Mouse (Mus musculus) liver, embryonic 13.5 days (tissue): Measurements from ENCODE around the gene Abcc1. TPM values are rescaled to one million over a fixed set of nuclear protein-coding genes. Genes with fewer than 3 reads are reported as not detected.

Experiments
- ATAC-seq: fragments of 200-750 bp; cut with Nextera tagmentation; 2 replicates; pipeline ENCODE4 v1.8.0; 2017; ENCODE audit warnings: low read depth, mild to moderate bottlenecking, moderate number of reproducible peaks, moderate library complexity
- DNase-seq: peaks from one replicate; pipeline ENCODE4 v3.0.0; 2022
- H3K27ac ChIP-seq: fragments of 300-500 bp; sonication (generic); 2 replicates; pipeline ENCODE4 v1.5.1; 2015; ENCODE audit warnings: moderate library complexity, mild to moderate bottlenecking, inconsistent platforms
- H3K27me3 ChIP-seq: fragments of 300-500 bp; sonication (generic); 2 replicates; pipeline ENCODE4 v1.6.1; 2015; ENCODE audit warnings: mild to moderate bottlenecking, inconsistent platforms
- H3K36me3 ChIP-seq: fragments of 300-500 bp; sonication (generic); 2 replicates; pipeline ENCODE4 v1.6.1; 2015; ENCODE audit warnings: mild to moderate bottlenecking, inconsistent platforms
- H3K4me1 ChIP-seq: fragments of 300-500 bp; sonication (generic); replicated peaks from 2 replicates; pipeline ENCODE4 v1.6.1; 2015; ENCODE audit warnings: inconsistent platforms
- H3K4me2 ChIP-seq: fragments of 300-500 bp; sonication (generic); 2 replicates; pipeline ENCODE4 v1.6.1; 2015; ENCODE audit warnings: inconsistent platforms, mild to moderate bottlenecking, moderate library complexity
- H3K4me3 ChIP-seq: fragments of 300-500 bp; sonication (generic); replicated peaks from 2 replicates; pipeline ENCODE4 v1.5.1; 2015; ENCODE audit warnings: mild to moderate bottlenecking, inconsistent platforms
- H3K9ac ChIP-seq: fragments of 300-500 bp; sonication (generic); 2 replicates; pipeline ENCODE4 v1.6.1; 2015; ENCODE audit warnings: mild to moderate bottlenecking, inconsistent platforms
- H3K9me3 ChIP-seq: fragments of 300-500 bp; sonication (generic); replicated peaks from 2 replicates; pipeline ENCODE4 v1.6.1; 2016; ENCODE audit warnings: inconsistent platforms
- WGBS: fragments of 180-500 bp; shearing (Covaris S2); methylation state at CpG from one replicate; pipeline ENCODE4 v1.1.7; 2015; ENCODE audit not compliant: insufficient replicate concordance; 5-methylcytosine and 5-hydroxymethylcytosine counted together
- polyA plus RNA-seq: library from polyadenylated mRNA; unstranded; fragments of >200 nt; fragmentation: Nextera tagmentation; extraction: Ambion mirVana; gene quantifications from 2 replicates; pipeline ENCODE4 v1.2.1, GENCODE M21; 2015

Gene Abcc1
- polyA plus RNA-seq, 1 experiment from 2014 or later, result 3.3 TPM

GRCm38 (mm10) chr16:14415206-14415605, 53.8 kb downstream of the Abcc1 start:
- ATAC-seq (no peak), DNase-seq (no peak)
- WGBS, result 79% methylated on average over 9 of the region's 9 CpGs
- Histone ChIP-seq H3K4me3 (no peak overlapping the region), H3K9me3 (no peaks in the 10 kb centered on the region), H3K27ac (no peak overlapping the region), H3K4me1 (no peaks in the 10 kb centered on the region), H3K27me3 (no peaks in the 10 kb centered on the region), H3K9ac (no peak overlapping the region), H3K36me3 (peaks cover 21% of the 10 kb centered on the region), H3K4me2 (no peak overlapping the region)

- no peaks in the 10 kb centered on the region for H3K4me1 ChIP-seq
- peaks cover 14% of the 10 kb centered on the region; the same call in 1 of the 2 replicates for H3K36me3 ChIP-seq
- H3K4me3 ChIP-seq, result no peak overlapping the region
- ATAC-seq, result no peak
- H3K4me2 ChIP-seq, result no peak overlapping the region
- H3K9me3 ChIP-seq, result no peaks in the 10 kb centered on the region
- H3K9ac ChIP-seq, result no peak overlapping the region
- no peak for DNase-seq
- 67% methylated on average over 5 of the region's 5 CpGs for WGBS
- H3K27me3 ChIP-seq, result no peaks in the 10 kb centered on the region
- no peak overlapping the region for H3K27ac ChIP-seq
These were observed 55.7 kb downstream of the Abcc1 start for GRCm38 (mm10) chr16:14416957-14417618.

GRCm38 (mm10) chr16:14420496-14421132, 59.3 kb downstream of the Abcc1 start:
- 0 out of 2 replicates have a peak, but pooled peaks cover 3% of the 10 kb centered on the region for H3K36me3 ChIP-seq
- H3K27me3 ChIP-seq, result no peaks in the 10 kb centered on the region
- ATAC-seq (no peak), DNase-seq (no peak)
- no peaks in the 10 kb centered on the region for H3K9me3 ChIP-seq
- H3K4me1 ChIP-seq, result no peaks in the 10 kb centered on the region
- WGBS, result 73% methylated on average over 5 of the region's 5 CpGs
- no peak overlapping the region for H3K9ac ChIP-seq
- H3K4me2 ChIP-seq, result no peak overlapping the region
- H3K27ac ChIP-seq, result no peak overlapping the region
- H3K4me3 ChIP-seq, result no peak overlapping the region

- ATAC-seq (no peak), DNase-seq (no peak)
- H3K9ac ChIP-seq, result no peak overlapping the region
- H3K4me1 ChIP-seq, result no peaks in the 10 kb centered on the region
- 80% methylated on average over 3 of the region's 3 CpGs for WGBS
- no peak overlapping the region for H3K27ac ChIP-seq
- no peak overlapping the region for H3K4me3 ChIP-seq
- H3K9me3 ChIP-seq, result no peaks in the 10 kb centered on the region
- H3K36me3 ChIP-seq, result 0 out of 2 replicates have a peak, but pooled peaks cover 3% of the 10 kb centered on the region
- no peaks in the 10 kb centered on the region for H3K27me3 ChIP-seq
- no peak overlapping the region for H3K4me2 ChIP-seq
These were observed 60.7 kb downstream of the Abcc1 start for GRCm38 (mm10) chr16:14422081-14422480.

- no peak overlapping the region for H3K4me3 ChIP-seq
- H3K9ac ChIP-seq, result no peak overlapping the region
- ATAC-seq (no peak), DNase-seq (no peak)
- WGBS, result 73% methylated on average over 6 of the region's 6 CpGs
- H3K9me3 ChIP-seq, result no peaks in the 10 kb centered on the region
- no peaks in the 10 kb centered on the region for H3K27me3 ChIP-seq
- H3K4me1 ChIP-seq, result no peaks in the 10 kb centered on the region
- H3K27ac ChIP-seq, result no peak overlapping the region
- H3K36me3 ChIP-seq, result no peaks in the 10 kb centered on the region
- H3K4me2 ChIP-seq, result no peak overlapping the region
These were observed 68.0 kb downstream of the Abcc1 start for GRCm38 (mm10) chr16:14429371-14429770.

GRCm38 (mm10) chr16:14432996-14433395, 71.6 kb downstream of the Abcc1 start:
- WGBS, result 78% methylated on average over 5 of the region's 5 CpGs
- Histone ChIP-seq H3K9ac (no peak overlapping the region), H3K4me1 (no peaks in the 10 kb centered on the region), H3K9me3 (no peaks in the 10 kb centered on the region), H3K27ac (no peak overlapping the region), H3K4me3 (no peak overlapping the region), H3K4me2 (no peak overlapping the region), H3K36me3 (peaks cover 5% of the 10 kb centered on the region), H3K27me3 (no peaks in the 10 kb centered on the region)
- DNase-seq (no peak), ATAC-seq (no peak)

GRCm38 (mm10) chr16:14435526-14435925, 74.2 kb downstream of the Abcc1 start:
- Histone ChIP-seq H3K4me3 (no peak overlapping the region), H3K4me1 (no peaks in the 10 kb centered on the region), H3K27me3 (no peaks in the 10 kb centered on the region), H3K4me2 (no peak overlapping the region), H3K36me3 (peaks cover 5% of the 10 kb centered on the region), H3K9me3 (no peaks in the 10 kb centered on the region), H3K9ac (no peak overlapping the region), H3K27ac (no peak overlapping the region)
- no peak for ATAC-seq
- DNase-seq, result no peak
- WGBS, result 69% methylated on average over 1 of the region's 1 CpGs

GRCm38 (mm10) chr16:14437446-14437982, 76.2 kb downstream of the Abcc1 start:
- no peaks in the 10 kb centered on the region for H3K4me1 ChIP-seq
- no peak overlapping the region for H3K4me3 ChIP-seq
- no peaks in the 10 kb centered on the region for H3K9me3 ChIP-seq
- H3K27ac ChIP-seq, result no peak overlapping the region
- ATAC-seq (no peak), DNase-seq (no peak)
- no peaks in the 10 kb centered on the region for H3K27me3 ChIP-seq
- peaks cover 8% of the 10 kb centered on the region for H3K36me3 ChIP-seq
- H3K9ac ChIP-seq, result no peak overlapping the region
- 75% methylated on average over 8 of the region's 8 CpGs for WGBS
- H3K4me2 ChIP-seq, result no peak overlapping the region

GRCm38 (mm10) chr16:14438561-14438960, 77.2 kb downstream of the Abcc1 start:
- Histone ChIP-seq H3K4me3 (no peak overlapping the region), H3K27me3 (no peaks in the 10 kb centered on the region), H3K9ac (no peak overlapping the region), H3K27ac (no peak overlapping the region), H3K4me1 (no peaks in the 10 kb centered on the region), H3K9me3 (no peaks in the 10 kb centered on the region), H3K4me2 (no peak overlapping the region), H3K36me3 (peaks cover 13% of the 10 kb centered on the region)
- 78% methylated on average over 7 of the region's 7 CpGs for WGBS
- no peak for DNase-seq
- no peak for ATAC-seq

GRCm38 (mm10) chr16:14439081-14439480, 77.7 kb downstream of the Abcc1 start:
- Histone ChIP-seq H3K4me3 (no peak overlapping the region), H3K27ac (no peak overlapping the region), H3K4me1 (no peaks in the 10 kb centered on the region), H3K9me3 (no peaks in the 10 kb centered on the region), H3K36me3 (peaks cover 13% of the 10 kb centered on the region), H3K27me3 (no peaks in the 10 kb centered on the region), H3K9ac (no peak overlapping the region), H3K4me2 (no peak overlapping the region)
- no peak for ATAC-seq
- DNase-seq, result no peak
- WGBS, result 45% methylated on average over 6 of the region's 6 CpGs

GRCm38 (mm10) chr16:14439801-14440614, 78.7 kb downstream of the Abcc1 start:
- Histone ChIP-seq H3K9me3 (no peaks in the 10 kb centered on the region), H3K36me3 (peaks cover 13% of the 10 kb centered on the region), H3K27me3 (no peaks in the 10 kb centered on the region), H3K9ac (no peak overlapping the region), H3K4me2 (no peak overlapping the region), H3K4me1 (no peaks in the 10 kb centered on the region), H3K27ac (no peak overlapping the region), H3K4me3 (no peak overlapping the region)
- DNase-seq, result no peak
- 63% methylated on average over 2 of the region's 2 CpGs for WGBS
- no peak for ATAC-seq
